Mouse (Mus musculus) heart, adult 8-10 months (tissue): ENCODE measurements around the gene Smug1. TPM values are rescaled to one million over a fixed set of nuclear protein-coding genes. Genes with fewer than 3 reads are reported as not detected.

Experiments used
- total RNA-seq, 4 experiments: library from RNA; stranded (reverse); gene quantifications; 2 replicates each; pipeline ENCODE4 v1.2.4; 2022

Smug1 gene
- total RNA-seq, 4 experiments from 2014 or later: 10.4 to 16.8 (median 15.2) TPM

Other genes starting within 250 kb of the Smug1 start
- not detected for gene Hoxc13, start 246.0 kb downstream of the Smug1 start, total RNA-seq
- gene Hoxc12, start 230.3 kb downstream of the Smug1 start, total RNA-seq: not detected
- gene Hoxc11, start 212.7 kb downstream of the Smug1 start, total RNA-seq: not detected
- gene Hoxc10, start 200.3 kb downstream of the Smug1 start, total RNA-seq: not detected
- under 1 TPM in 1 of 4 experiments, not detected in 3; 0.12 TPM for gene Hoxc5, start 199.6 kb downstream of the Smug1 start, total RNA-seq
- gene Hoxc9, start 190.7 kb downstream of the Smug1 start, total RNA-seq: not detected
- not detected for gene Hoxc8, start 176.5 kb downstream of the Smug1 start, total RNA-seq
- under 1 TPM in 2 of 4 experiments, not detected in 2; 0.25 to 0.62 TPM for gene Hoxc6, start 168.8 kb downstream of the Smug1 start, total RNA-seq
- not detected for gene Hoxc4, start 148.2 kb downstream of the Smug1 start, total RNA-seq
- gene Cbx5, start 72.7 kb upstream of the Smug1 start, total RNA-seq: 10 to 100 TPM; 52.4 to 59.1 (median 57.0) TPM
- 100 to 1,000 TPM; 134 to 164 (median 150) TPM for gene Hnrnpa1, start 73.3 kb upstream of the Smug1 start, total RNA-seq
- 1 to 10 TPM in 2 of 4 experiments, under 1 TPM in 2; 0.31 to 2.6 (median 0.88) TPM for gene Nfe2, start 91.3 kb upstream of the Smug1 start, total RNA-seq
- 10 to 100 TPM; 48.9 to 55.0 (median 49.4) TPM for gene Copz1, start 105.6 kb upstream of the Smug1 start, total RNA-seq
- not detected for gene Gpr84, start 143.5 kb upstream of the Smug1 start, total RNA-seq
- gene Zfp385a, start 173.0 kb upstream of the Smug1 start, total RNA-seq: 1 to 10 TPM; 6.7 to 9.5 (median 8.8) TPM
- gene Itga5, start 199.7 kb upstream of the Smug1 start, total RNA-seq: 10 to 100 TPM; 27.8 to 40.2 (median 33.7) TPM